Comparison of ENCODE assay signal across 17 mouse cellular contexts in the genomic region with DNA sequence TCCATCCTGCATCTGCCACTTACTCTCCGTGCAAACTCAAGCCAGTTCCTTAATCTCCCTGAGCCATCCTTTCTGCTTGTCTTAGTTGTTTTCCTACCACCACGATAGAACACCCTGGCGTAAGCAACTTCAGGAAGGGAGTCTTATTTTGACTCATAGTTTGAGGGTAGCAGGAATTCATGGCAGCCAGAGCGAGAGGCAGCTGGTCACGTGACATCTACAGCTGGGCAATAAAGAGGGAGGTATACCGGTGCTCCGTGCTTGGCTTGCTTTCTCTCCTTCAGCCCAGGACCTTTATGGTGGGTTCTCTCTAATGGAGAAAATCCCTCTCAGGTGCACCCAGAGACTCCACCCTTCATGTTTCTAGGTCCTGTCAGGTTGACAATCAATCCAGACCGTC.
"Had no signal": no experiment of that assay in that cellular context is flagged by ENCODE, and none has a peak within 500 bp of the region (broad histone marks: within the 10 kb centered on the region; RNA-seq: fewer than 3 reads in every experiment).

No protein-coding gene starts in this region.

- H3K4me3 ChIP-seq: layer of hippocampus, adult 2 months; left cerebral cortex, adult 2 months; liver, embryonic 13.5 days; neural tube, embryonic 13.5 days; stomach, embryonic 15.5 days had no signal

- H3K9me3 ChIP-seq: liver, embryonic 13.5 days; neural tube, embryonic 13.5 days; stomach, embryonic 15.5 days had no signal

- H3K27ac ChIP-seq: layer of hippocampus, adult 2 months; left cerebral cortex, adult 2 months; liver, embryonic 13.5 days; neural tube, embryonic 13.5 days; stomach, embryonic 15.5 days had no signal

- H3K9ac ChIP-seq: liver, embryonic 13.5 days; neural tube, embryonic 13.5 days; stomach, embryonic 15.5 days had no signal

- H3K27me3 ChIP-seq: stomach, embryonic 15.5 days had no signal

- DNase-seq: kidney, adult 18-20 months; kidney, adult 9 months; layer of hippocampus, postnatal 36 days; liver, embryonic 13.5 days; lung, adult 2 months; lung, postnatal 14 days; lung, postnatal 4 days; midbrain, embryonic 14.5 days; retina, postnatal 1 day; right cerebral cortex, postnatal 4 days; thymus, postnatal 25 days had no signal

- H3K36me3 ChIP-seq: liver, embryonic 13.5 days; neural tube, embryonic 13.5 days; stomach, embryonic 15.5 days had no signal

- ATAC-seq: intestine, embryonic 16.5 days had no signal

- H3K4me2 ChIP-seq: liver, embryonic 13.5 days; midbrain, embryonic 11.5 days; neural tube, embryonic 13.5 days; stomach, embryonic 15.5 days had no signal

- H3K4me1 ChIP-seq: liver, embryonic 13.5 days; stomach, embryonic 15.5 days had no signal
